Mouse (Mus musculus): ENCODE data around the gene Krt26.
A peak's percentile ranks its signal among the peaks of the same experiment; 100 is the strongest.

The Krt26 gene

DNA sequence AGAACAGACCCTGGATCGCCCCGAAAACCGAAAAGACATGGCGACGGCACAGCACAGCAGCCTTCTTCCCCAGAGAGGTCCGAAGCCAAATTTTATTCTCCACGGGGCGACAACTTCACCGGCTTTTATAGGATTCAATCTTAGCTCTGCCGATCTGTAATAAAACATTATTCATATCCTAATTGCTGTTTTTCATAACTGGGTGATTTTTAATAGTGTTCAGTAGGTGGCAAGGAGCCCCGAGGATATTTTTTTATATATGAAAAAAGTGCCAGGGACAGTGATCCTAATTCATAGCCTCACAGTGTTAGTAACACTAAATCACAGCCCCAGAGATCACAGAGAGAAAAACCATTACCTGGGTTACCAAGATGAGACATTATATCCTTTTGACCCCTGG is at the start of gene Krt26:
TSS of gene Krt26 (minus strand) at position 101 of the 400 bp plus-strand sequence.
- no peak for DNase-seq (ENCODE audit: low spot score)

DNA sequence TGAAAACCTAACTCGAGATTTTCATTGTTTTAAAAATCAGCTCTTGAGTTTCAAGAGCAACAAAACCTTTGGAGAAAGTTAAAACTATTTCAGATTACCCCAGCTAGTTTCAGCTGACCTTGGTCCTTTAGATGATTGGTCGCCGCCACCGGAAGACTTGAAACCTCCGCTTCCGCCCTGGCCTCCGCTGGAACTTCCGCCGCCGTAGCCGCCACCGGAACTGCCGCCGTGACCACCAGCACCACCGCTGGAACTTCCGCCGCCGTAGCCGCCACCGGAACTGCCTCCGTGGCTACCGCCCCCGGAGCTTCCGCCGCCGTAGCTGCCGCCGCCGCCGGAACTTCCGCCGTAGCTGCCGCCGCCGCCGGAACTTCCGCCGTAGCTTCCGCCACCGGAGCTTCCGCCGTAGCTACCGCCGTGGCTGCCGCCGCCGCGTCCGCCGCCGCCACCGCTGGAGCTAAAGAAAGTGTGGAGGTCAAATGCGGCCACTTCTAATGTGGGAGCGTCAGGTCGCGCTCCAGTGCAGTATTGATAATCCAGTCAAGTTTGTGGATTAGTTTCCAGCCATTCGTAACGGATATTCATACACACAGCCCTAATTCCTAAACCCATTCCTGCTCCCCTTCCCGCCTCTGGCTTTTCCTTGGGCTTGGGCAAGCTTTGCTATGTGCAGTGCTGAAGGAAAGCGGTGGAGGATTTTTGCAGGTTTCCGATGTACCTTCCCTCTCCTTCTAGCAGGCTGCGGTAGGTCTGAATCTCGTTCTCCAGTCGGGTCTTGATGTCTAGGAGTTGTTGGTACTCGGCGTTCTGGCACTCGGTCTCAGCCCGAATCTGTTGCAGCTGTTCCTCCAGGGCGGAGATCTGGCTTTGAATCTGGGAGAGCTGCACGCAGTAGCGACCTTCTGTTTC is 48.3 kb upstream of the Krt26 start:
- DNase-seq (ENCODE audit: low spot score) = peak; percentile 90

DNA sequence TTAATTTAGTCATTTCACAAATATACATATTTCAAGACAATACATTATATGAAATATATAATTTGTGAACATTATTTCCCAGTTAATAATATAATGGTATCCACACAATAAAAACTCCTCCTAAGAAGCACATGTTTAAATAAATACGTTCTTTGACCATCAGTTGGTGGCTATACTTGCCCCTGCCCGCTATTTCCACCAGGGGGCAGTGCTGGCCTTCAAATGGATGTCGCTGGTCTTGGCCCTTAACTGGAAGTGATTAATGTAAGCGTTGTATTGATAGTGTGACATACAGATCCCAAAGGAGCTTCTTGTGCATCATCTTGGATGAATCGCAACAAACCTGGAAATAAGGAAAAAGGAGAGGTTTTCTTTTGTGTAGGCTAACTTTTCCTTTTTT is 41.8 kb upstream of the Krt26 start:
- peak; percentile 49 for DNase-seq (ENCODE audit: low spot score)

DNA sequence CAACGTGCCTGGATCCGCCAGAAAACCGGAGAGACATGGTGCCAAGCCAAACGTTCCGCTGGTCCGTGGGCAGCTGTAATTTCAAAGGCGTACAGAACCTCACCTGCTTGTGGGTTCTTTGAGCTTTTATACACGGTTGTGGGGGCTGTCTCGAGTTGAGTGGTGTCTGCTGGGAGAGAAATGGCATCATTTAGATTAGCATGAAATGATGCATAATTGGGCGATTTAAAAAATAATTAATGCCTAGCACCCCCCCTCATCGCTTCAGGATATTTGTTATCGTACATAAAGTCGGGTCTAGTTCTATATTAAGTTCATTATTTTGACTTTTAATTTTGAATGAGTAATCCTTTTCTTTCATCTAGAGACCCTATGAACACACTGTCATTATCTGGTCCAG is 37.0 kb upstream of the Krt26 start, which contains the start of gene Krt28:
TSS of gene Krt28 (minus strand) at position 101 of the 400 bp plus-strand sequence.
- DNase-seq (ENCODE audit: low spot score) = no peak

DNA sequence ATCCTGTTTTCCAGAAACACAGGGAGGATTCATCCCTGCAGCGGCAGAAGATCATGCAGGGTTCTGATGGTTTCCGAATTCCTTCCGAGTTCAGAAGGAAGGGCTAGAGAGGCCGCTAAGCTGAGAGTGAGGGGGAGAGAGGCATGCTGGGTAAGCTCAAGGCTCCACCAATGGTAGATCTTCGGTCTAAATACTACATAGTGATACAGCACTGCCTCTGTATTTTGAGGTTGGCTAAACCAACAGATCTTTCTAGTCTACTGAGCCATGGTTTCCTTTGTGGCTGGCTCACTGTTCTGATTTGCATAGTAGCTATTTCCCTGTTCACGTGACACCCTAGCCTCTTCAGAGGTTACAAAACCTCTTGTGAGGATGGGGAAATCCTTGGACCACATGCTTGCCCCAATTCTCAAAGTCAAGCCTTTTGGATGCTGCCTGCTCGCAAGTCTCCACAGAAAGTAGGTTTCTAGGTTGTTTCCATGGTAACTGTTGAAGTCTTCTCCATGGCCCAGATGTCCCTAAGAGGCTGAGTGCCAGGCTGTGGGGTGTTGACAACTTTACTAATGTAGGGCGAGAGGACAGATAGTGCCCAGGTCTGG is 32.2 kb upstream of the Krt26 start:
- no peak for DNase-seq (ENCODE audit: low spot score)

DNA sequence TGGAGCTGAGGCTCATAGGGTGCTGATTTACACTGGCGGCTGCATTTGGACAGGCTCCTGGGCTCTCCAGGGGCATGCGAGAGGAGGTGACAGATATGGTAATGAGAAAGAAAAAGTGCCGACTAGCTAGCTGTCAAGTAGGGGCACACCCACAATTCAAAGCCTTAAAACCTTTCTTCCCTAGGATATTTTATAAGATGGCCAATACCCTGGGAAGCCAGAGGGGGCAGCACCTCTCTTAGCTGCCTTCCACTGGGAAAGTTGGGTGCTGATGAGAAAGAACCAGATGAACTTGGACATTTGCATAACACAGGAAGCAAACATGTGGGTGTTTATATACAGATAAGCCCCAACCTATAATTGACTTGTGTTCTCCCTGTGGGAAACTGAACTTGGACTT is 31.5 kb upstream of the Krt26 start:
- no peak for DNase-seq (ENCODE audit: low spot score)

DNA sequence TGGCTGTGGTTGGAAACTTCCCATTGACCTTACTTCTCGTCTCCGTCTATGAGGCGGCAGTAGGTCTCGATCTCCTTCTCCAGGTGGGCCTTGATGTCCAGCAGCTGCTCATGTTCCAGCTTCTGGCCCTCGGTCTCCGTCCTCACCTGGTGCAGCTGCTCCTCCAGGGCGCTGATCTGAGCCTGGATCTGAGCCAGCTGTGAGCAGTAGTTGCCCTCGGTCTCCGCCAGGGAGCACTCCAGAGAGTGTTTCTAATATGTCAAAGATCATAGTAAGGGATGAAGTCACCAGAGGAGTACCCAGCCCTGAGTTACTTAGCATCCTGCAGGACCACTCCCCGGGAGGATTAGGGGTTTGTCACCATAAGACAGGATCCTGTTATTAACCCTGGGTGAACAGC is 29.0 kb upstream of the Krt26 start:
- no peak for DNase-seq (ENCODE audit: low spot score)

DNA sequence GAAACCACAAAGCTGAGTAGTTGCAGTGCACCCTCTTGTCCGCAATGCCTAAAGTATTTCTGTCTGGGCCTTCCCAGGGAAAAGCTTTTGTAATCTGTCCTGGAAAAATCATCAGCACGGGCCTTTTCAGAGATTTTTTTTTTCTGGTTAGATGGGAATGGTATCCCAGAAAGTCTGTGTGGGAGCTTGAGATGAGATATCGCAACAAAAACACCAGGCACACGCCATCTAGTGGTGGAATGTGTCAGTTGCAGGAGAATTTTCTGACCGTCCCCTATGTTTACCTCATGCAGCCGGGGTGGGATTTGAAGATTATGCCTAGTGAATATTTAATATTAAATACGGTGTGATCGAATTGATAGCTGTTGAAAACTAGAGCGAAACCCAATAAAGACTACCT is 26.6 kb upstream of the Krt26 start:
- peak; percentile 58 for DNase-seq (ENCODE audit: low spot score)

DNA sequence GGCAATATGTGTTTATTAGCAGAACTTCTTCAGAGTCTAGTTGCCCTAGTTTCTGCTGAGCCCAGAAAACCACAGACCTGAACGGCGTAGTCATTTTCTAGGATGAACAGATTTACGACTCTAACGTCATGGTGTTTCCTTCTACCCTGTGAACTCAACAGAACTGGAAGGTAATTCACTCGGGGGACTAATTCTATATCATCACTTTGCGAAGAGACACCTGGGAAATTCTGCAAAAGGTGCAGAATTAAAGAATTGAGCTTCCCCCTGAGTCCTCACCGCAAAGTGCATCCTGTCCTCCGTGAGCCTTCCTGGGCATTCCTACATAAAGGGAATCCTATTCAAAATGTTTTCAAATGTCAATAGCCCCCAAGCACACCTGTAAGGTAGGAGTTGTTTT is 23.7 kb upstream of the Krt26 start:
- DNase-seq (ENCODE audit: low spot score) = no peak

DNA sequence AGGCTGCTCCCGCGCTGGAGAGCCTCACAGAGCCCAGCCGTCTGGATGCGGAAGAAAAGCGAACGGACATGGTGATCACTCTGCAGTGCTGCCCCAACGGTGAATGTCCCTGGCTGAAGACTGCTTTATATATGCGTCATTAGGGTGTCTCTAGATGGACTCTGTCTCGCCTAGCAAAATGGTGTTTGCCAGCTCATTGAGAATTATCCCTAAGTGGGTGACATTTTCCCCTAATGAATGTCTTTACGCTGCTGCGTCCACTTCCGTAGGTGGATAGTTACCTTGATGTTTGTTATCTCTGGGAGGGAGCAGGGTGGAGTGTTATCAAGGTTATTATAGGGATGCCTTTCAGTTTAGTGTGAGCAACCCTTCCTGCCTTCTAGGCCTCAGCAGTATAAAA is 13.2 kb upstream of the Krt26 start, which contains the start of gene Krt27:
TSS of gene Krt27 (minus strand) at position 101 of the 400 bp plus-strand sequence.
- no peak for DNase-seq (ENCODE audit: low spot score)

DNA sequence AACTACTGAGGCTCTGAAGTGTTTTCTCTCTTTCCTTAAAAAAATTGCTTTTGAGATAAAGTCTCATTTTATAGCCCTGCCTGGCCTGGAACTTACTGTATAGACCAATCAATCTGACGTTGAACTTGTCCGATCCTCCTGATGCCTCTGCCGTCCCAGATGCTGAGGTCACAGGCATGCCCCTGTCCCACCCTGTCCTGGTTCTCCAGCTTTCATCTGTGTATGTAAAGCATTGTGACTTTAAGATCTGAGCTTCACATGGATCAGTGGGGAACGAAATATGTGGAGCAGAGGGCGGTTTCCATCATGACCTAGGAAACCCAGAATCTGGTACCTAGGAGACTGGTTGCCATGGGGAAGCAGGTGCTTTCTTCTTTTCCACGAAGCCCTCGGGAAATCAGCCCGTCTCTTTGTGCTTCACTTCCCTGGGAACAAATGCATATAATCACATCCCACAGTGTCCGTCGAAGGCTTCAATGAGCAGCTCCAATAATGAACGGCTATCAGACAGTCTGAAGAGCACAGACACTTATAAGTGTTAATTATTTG is 1.6 kb upstream of the Krt26 start:
- DNase-seq (ENCODE audit: low spot score) = no peak

DNA sequence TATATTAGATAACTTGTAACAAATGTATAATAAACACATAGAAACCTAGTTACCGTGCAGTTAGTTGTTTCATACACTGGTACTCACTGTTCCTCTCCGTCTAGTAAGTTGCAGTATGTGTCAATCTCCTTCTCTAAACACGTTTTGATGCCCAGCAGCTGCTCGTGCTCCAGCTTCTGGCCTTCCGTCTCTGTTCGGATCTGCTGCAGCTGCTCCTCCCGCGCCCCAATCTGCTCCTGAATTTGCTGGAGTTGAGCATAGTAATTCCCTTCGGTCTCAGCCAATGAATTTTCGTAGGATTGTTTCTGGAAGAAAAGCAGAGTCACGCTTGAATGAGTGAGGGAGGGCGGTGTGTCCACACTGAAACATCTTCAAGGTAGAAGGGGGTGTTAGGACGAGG is 4.3 kb downstream of the Krt26 start:
- DNase-seq (ENCODE audit: low spot score) = no peak

DNA sequence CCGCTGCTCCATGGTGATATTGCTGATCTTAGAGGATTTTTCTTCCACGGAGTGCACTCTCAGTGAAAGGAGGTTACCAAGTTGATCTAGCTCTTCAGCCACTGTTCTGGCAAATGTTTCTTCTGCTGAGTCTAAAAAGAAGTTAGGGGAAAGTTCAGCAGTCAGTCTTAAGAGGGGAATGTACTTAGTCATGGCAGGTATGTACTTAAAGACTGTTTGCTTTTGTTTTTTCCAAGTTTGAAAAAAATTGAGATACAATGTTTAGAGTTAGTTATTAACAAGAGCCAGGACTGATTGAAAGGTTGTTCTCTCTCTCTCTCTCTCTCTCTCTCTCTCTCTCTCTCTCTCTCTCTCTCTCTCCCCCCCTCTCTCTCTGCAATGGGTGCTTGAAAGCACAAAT is 8.1 kb downstream of the Krt26 start:
- DNase-seq (ENCODE audit: low spot score) = no peak

DNA sequence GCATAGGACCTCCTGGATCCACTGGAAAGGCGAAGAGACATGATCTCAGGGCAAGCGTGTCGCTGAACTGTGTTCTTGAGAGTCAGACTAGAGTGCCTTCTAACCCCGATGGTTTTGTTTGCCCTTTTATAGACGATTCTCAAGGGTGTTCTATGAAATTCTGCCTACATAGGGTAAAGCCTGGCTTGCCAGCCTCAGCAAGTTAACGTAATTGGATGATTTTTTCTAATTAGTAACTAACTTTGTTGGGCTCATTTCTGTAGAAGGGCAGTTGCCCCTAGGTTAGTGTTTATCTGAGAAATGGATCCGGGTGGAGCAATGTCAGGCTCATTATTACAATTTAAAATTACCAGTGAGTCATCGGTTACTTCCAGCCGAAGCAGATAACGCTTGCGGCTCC is 14.9 kb downstream of the Krt26 start, which contains the start of gene Krt25:
TSS of gene Krt25 (minus strand) at position 101 of the 400 bp plus-strand sequence.
- DNase-seq (ENCODE audit: low spot score) = no peak

DNA sequence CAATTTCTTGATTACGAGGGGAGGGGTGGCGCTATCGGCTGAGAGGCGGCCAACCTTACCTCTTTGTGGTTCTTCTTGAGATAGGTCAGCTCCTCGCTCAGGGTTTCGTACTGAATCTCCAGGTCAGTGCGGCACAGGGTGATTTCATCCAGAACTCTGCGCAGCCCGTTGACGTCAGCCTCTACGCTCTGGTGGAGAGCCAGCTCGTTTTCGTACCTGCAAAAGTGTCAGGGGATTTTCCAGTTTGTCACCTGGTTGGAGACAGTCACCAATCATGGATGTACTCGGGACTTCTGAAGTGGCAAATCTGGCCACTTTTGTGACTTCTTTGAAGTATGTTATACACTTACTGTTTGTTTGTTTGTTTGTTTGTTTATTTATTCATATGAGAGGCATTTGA is 16.7 kb downstream of the Krt26 start:
- no peak for DNase-seq (ENCODE audit: low spot score)

DNA sequence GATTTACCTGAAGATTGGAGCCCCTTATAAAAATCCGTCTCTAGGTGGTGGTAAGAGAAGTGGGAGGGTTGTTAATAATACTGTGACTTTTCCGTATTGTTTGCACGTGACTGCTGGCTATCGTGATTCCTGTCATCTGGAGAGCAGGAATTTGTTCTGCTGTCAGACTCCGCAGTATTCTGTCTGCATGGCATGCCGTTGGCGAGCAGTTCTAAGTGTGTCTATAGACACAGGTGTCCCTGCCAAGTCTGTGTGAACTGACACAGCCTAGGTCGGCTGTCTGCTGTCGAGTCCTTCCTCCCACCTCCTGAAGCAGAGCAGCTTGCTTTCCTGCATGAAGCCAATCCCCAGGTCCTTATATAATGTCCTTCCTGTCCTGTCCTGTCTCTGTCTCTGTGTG is 18.6 kb downstream of the Krt26 start:
- no peak for DNase-seq (ENCODE audit: low spot score)

DNA sequence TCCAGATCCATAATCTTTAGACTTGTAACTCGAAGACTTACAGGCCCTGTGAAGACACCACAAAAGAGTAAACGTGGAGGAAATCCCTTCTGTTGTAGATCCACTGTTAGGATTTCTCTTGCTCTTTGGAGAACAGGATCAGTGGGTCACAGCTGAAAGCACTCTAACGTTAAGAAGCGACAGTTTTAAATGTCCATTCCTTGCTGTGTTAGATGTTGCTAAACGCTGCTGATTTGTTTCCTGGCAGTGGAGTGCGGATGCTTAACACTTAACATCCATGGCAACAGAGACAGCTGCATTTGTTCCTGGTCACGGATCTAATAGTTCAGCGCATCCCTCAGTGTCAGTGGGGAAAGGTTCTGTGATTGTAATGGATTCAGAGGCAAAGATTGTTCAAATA is 21.2 kb downstream of the Krt26 start:
- no peak for DNase-seq (ENCODE audit: low spot score)

DNA sequence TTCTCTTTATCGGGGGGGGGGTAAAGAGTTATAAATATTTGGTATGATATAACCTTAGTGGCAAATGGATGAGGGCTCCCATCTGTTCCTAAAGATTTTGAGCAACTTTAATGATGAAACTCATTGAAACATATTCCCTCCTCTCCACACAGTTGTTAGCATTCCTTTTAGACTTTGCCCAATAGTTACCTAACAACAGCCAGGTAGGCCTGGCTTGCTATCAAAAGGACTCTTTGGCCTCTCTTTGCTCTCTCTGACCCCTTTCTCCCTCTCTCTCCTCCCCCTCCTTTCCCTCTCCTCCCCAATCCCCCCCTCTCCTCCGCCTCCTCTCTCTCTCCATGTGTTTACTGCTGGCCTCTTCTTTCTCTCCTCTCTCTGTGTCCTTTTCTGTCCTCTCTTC is 23.2 kb downstream of the Krt26 start:
- DNase-seq (ENCODE audit: low spot score) = no peak

DNA sequence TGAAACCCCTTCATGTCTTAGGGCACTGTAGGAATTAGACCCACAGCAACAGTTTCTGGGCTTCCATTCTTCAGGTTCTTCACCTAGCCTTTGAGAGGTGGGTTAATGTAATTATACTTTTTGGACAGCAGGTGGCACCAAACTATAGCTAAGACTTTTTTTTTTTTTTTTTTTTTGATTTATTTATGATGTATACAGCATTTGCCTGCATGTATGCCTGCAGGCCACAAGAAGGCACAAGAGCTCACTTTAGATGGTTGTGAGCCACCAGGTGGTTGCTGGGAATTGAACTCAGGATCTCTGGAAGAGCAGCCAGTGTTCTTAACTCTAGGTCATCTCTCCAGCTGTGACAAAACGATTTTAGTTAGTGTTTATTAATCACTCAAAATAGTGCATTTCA is 26.9 kb downstream of the Krt26 start:
- no peak for DNase-seq (ENCODE audit: low spot score)

DNA sequence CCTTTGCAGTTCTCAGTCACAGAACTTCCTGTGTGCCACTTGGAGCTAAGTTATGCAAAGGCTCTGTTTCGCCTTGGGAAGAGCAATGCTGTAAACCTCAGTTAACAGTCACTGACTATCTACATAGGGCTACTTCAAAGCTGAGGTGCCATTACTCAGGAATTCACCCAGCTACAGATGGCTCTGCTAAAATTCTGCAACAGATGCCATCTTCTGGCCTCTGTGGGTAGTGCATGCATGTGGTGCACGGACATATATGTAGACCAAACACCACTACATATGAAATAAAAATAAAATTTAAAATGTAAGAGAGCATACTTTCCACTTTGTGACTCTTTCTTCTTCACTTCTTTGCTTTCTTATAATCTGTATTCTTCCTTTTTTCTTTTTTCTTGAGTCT is 30.2 kb downstream of the Krt26 start:
- no peak for DNase-seq (ENCODE audit: low spot score)

DNA sequence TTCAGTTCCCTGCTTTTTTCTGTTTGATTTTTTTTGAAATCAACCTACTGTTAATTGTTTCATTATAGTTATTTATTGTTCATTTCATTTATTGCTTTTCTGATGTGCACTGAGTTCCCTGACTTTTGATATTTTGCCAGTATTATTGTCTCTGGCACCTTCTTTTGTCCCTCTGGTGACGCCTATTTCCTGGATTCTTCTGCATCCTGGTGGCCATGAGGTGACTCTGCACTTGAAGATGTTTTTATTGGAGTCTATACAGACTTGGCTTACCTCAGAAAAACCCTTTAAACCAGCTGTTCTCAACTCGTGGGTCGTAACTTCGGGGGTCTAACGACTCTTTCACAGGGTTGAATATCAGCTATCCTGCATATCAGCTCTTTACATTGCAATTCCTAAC is 42.7 kb downstream of the Krt26 start:
- no peak for DNase-seq (ENCODE audit: low spot score)

DNA sequence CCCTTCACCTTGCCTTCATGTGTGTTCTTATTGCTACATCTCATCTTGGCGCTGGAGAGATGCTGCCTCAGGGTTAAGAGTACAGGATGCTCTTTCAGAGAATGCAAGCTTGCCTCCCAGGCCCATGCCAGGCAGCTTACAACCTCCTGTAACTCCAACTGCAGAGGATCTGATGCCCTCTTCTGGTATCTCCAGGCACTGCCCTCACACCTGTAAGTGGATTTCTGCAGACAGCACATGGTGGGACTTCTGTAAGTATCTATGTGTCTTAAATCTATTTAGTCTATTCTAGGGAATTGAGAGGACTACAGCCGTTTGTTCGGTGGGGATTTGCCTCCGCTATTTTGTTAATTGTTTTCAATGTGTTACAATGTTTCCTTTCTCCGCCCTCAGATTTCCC is 44.9 kb downstream of the Krt26 start:
- DNase-seq (ENCODE audit: low spot score) = peak; percentile 24

DNA sequence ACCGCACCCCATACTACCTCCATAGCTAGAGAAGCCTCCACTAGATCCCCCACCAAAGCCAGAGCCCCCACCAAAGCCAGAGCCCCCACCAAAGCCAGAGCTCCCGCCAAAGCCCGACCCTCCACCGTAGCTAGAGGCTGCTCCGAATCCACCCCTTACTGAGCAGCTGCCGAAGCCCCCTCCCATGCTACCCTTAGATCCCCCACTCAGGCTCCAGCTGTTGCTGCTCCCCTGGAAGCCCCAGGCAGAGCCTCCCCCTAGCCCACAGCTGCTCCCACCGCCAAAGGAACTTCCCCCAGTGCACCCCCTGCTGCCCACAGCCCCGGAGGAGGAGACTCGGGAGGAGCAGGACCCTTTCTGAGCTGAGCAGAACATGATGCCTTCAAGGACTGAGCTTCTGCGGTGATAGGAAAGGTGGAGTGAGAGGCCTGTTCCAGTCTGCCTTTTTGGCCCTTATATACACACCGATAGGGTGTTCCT is 52.9 kb downstream of the Krt26 start, which contains the start of gene Krt24:
TSS of gene Krt24 (minus strand) at position 430 of the 480 bp plus-strand sequence.
- no peak for DNase-seq (ENCODE audit: low spot score)
